8 mouse cellular contexts compared by ENCODE assay signal in genomic region chr5:115436421-115437124, GRCm38 (mm10). TPM values are rescaled to one million over a fixed set of nuclear protein-coding genes. Genes with fewer than 3 reads are reported as not detected.
DNase-seq lines count a peak whose midpoint lies in the region; ATAC-seq and TF ChIP-seq lines count a peak whose summit lies in the region.

No protein-coding gene starts in this region.

- H3K4me3 ChIP-seq in hindbrain, embryonic 15.5 days: peak overlapping the region; percentile 32
- peak overlapping the region; percentile 52 for H3K4me3 ChIP-seq in left cerebral cortex, adult 2 months

- WGBS in hindbrain, embryonic 15.5 days: 0% methylated on average over 37 of the region's 43 CpGs

- peaks cover 80% of the 10 kb centered on the region for H3K4me1 ChIP-seq in hindbrain, embryonic 15.5 days (replicated peaks)

- no peaks in the 10 kb centered on the region; the same call in 1 of the 2 replicates for H3K36me3 ChIP-seq in hindbrain, embryonic 15.5 days

- peak overlapping the region; percentile 63 for H3K9ac ChIP-seq in hindbrain, embryonic 15.5 days

- no peak; the same call in none of the 2 replicates for TF ChIP-seq CTCF in left cerebral cortex, adult 2 months (IDR thresholded peaks at IDR 0.05)

- peak overlapping the region; percentile 60 for H3K4me2 ChIP-seq in hindbrain, embryonic 15.5 days

- H3K9me3 ChIP-seq in hindbrain, embryonic 15.5 days: no peaks in the 10 kb centered on the region

- intact Hi-C loops in left cerebral cortex, adult 2 months (cut with DNase I): no loop called here

- peak; percentile 95 for DNase-seq in ZHBTc4 (ENCODE audit: low read depth, low spot score)
- DNase-seq in cerebellum, postnatal 25 days: peak; percentile 77 to 83
- DNase-seq in frontal cortex, postnatal 25 days (ENCODE audit: low spot score in 2 of 2): peak; percentile 74 to 79
- DNase-seq in left cerebral cortex, adult 2 months (ENCODE audit: extremely low spot score in 1 of 2, low spot score in 2 of 2): peak; percentile 85 to 91
- DNase-seq in lung, postnatal 4 days: peak; percentile 60 to 84
- DNase-seq in right cerebral cortex, postnatal 25 days: peak; percentile 89

- no peaks in the 10 kb centered on the region for H3K27me3 ChIP-seq in hindbrain, embryonic 15.5 days

- peak; percentile 92 for ATAC-seq in hindbrain, embryonic 15.5 days (ENCODE audit: low FRiP score, low read depth)
- no peak for ATAC-seq in monocyte, adult 5-6 weeks (replicated peaks; ENCODE audit: insufficient number of reproducible peaks, low FRiP score, low TSS enrichment, poor library complexity, severe bottlenecking)

- H3K27ac ChIP-seq in hindbrain, embryonic 15.5 days (replicated peaks): peak overlapping the region; percentile 99
- peak overlapping the region; percentile 95 for H3K27ac ChIP-seq in left cerebral cortex, adult 2 months

RNA-seq across cellular contexts. Expression of gene Msi1, which starts 7.2 kb away (rescaled TPM):
- polyA plus RNA-seq in hindbrain, embryonic 15.5 days (2015; fragmentation: Nextera tagmentation; extraction: Ambion mirVana): 59.9 and 60.3 TPM in 2 replicates
- total RNA-seq in left cerebral cortex, adult 2 months (2021): 10 to 100 TPM; 46.1 to 51.8 TPM
- total RNA-seq in monocyte, adult 5-6 weeks (2017): not detected in 3 replicates

RNA-seq across cellular contexts. Expression of gene Pla2g1b, which starts 29.5 kb away (rescaled TPM):
- polyA plus RNA-seq in hindbrain, embryonic 15.5 days (2015; fragmentation: Nextera tagmentation; extraction: Ambion mirVana): 0.54 TPM in 1 of 2 replicates, not detected in the other
- not detected for total RNA-seq in left cerebral cortex, adult 2 months (2021)
- not detected in 3 replicates for total RNA-seq in monocyte, adult 5-6 weeks (2017)

RNA-seq across cellular contexts. Expression of gene Sirt4, which starts 48.0 kb away (rescaled TPM):
- 27.3 and 32.2 TPM in 2 replicates for polyA plus RNA-seq in hindbrain, embryonic 15.5 days (2015; fragmentation: Nextera tagmentation; extraction: Ambion mirVana)
- total RNA-seq in left cerebral cortex, adult 2 months (2021): 10 to 100 TPM; 40.7 to 43.5 TPM
- total RNA-seq in monocyte, adult 5-6 weeks (2017): 5.2 to 10.7 TPM (median 7.8 TPM) in 3 replicates

Comparison
In these comparisons a context has a peak if more than half of its experiments do, and no peak if none do; other contexts are left out.
1. RNA of gene Msi1, which starts 7.2 kb away (total RNA-seq): 46.1 to 51.8 TPM in left cerebral cortex, adult 2 months; not detected in monocyte, adult 5-6 weeks; every median in the first group is over 10 times any median in the second.
2. Peak in every context shown above with its lines, with median percentiles within 50 percentile points of each other: DNase-seq.